Mouse (Mus musculus): Measurements from ENCODE around the gene Zbtb16.

The Zbtb16 gene

DNA sequence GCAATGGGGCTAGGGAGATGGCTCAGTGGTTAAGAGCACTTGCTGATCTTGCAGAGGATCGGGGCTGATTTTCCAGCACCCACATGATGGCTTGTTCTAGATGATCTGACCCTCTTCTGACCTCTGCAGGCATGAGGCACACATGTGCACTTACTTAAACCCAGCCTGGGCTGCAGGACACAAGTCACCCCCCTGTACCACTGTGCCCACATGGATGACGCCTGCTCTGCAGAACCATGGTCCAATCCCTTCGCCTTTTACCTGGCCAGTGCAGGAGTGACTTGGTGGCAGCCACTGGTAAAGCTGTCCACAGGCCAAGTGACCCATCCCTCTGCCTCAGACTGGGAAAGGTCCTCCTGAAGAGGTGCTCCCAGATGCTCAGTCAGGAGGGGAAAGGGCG, 67.1 kb downstream of the Zbtb16 start:
- no peak for DNase-seq (ENCODE audit: low spot score in 2 of 2)

DNA sequence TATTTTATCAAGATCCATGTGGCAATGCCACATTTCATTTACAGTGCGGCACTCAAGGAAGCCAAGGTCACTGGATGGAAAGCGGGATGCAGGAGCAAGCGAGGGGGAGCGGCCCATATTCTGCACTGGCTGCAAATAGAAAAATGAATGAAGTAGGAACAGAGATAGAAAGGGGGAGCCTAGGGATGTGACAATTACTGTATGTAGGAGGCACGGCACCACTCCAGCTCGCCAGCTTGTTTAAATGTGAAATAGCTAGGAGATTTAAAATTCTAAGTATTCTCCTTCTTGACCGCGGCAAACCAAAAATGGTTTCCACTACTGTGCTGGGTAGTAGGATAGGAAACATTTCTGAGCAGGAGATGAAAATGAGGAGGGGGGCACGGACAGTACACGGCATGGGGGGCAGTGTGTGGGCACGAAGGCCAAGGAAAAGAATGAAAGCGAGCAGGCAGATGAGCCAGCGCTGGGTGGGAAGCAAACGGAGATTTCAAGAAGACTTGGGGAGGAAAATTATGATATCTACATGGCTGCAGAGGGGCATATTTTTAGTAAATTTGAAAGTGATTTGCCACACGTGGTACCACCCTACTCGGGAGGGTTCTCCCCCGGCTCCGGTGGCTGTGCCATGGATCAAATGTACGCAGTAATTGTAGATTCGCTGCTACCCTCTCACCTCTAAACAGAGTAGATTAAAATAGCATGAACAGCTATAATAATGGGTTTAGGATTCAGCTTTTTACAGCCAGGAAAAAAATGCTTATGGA, 68.2 kb downstream of the Zbtb16 start:
- DNase-seq (ENCODE audit: low spot score in 2 of 2) = no peak

DNA sequence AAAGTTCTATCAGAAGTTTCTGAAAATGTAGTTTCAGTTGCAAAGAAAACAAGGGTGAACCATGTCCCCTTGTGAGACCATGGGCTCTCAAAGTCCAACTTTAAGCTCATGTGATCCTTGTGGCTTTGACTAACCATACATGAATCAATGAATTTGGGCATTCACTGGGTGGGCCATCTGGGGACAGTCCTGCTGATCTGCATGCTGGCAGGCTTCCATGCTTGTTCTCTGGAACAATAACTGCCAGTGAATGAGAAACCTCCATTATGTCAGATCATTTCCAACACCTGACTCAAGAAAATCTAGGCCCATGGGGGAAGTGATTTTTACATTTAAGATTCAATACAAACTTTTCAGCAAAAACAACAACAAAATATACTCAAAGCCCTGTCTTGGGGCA, 70.1 kb downstream of the Zbtb16 start:
- no peak for DNase-seq (ENCODE audit: low spot score in 2 of 2)

DNA sequence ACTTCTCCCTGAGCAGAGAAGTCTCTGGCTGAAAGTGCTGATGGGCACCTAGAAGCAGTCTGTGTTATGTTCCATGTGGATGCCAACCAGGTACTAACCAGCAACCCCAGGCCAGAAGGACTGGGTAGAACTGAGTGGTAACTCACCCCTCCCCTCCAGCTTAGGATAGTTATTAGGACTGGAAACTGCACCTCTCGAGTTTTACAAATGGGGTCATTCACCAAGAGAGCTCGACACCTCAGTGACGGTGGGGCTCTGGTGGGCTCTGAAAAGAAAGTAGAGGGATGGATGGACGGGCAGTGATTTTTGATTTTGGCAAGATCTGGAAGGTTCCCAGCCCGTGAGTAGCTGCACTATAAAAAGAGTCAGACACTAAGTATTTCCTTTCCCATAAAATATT, 71.7 kb downstream of the Zbtb16 start:
- DNase-seq (ENCODE audit: low spot score in 2 of 2) = no peak

DNA sequence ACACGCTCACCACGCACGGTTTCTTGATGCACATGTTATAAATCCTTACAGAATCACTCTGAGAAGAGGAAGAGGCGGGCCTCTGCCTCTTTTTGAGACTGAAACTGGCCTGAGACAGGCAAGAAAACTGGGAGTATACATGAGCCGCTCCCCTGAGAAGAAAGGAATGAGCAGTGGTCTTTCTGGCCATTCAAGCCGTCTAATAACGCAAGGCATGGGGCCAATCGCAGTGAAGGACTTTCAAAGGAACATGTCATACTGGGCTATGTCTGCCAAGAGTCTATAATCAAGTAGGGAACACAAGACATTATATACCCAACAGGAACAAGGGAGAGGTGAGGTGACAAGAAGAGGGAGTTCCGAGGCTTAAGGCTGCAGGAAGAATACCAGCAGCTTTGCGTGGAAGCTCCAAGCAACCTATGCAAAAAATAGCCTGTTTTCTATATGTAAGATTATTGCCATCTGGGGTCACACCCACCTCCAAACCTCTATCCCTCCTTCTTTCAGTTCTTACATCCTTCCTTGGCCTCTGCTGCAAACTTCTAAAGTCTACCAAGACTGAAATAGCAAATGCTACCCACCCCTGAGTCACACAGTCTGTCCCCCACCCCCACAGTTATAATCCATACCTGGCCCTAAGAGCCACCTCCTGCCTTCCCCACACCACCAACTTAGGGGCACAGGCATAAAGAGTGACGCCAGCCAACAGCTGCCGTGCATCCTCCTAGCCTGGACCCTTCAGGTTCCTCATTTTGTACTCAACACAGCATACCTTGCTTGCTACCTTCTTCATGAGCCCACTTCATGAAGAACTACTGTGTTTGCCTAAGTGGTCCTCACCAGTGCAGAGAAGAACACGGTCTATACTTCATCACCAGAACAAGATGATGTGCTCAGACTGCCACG, 74.0 kb downstream of the Zbtb16 start:
- no peak for DNase-seq (ENCODE audit: low spot score in 2 of 2)

DNA sequence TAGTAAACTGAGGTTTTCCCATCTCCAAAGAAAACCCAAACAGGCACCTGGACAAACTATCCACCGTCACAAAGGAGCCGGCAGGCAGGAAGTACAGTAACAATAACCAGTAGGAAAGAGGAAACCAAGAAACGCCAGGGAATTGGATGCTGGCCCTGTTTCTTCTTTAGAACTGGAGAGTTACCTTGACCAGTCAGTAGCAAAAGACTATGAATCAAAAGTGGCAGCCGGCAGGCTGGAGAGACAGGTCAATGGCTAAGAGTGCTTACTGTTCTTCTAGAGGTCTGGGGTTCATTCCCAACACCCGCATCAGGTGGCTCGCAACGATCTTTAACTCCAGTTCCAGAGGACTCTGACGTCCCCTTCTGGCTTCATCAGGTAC, 74.9 kb downstream of the Zbtb16 start:
- no peak for DNase-seq (ENCODE audit: low spot score in 2 of 2)

DNA sequence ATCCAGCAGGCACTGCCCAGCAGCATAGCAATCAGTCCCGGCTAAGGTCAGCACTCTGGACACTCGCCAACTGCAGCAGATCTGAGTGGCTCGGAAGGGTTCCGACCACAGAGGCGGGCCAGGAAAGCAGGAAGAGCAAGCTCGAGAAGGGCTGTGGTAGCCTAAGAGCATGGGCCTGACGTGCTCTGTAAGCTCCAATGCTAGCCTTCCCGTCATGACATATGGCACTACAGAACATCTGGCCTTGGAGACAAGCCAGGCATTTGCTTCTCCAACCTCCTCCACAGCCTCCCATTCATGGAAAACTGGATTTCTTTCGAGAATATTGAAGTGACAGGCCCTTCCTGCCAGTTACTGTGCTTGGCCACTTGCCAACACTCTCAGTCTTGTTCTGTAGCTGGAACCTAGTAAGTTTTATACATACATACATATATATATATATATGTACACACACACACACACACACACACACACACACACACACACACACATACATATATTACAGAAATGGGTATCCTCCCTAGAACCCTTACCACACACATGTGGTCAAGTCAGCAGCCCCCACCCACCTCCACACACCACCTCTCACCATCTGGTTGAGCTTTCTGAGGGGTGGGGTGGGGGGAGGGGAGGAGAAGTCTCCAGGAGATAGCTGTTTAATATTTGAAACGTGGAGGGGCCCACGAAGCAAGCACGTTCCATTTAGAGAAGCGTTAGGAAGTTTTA, 75.4 kb downstream of the Zbtb16 start:
- peak in 1 of 2 experiments; percentile 29 for DNase-seq (ENCODE audit: low spot score in 2 of 2)

DNA sequence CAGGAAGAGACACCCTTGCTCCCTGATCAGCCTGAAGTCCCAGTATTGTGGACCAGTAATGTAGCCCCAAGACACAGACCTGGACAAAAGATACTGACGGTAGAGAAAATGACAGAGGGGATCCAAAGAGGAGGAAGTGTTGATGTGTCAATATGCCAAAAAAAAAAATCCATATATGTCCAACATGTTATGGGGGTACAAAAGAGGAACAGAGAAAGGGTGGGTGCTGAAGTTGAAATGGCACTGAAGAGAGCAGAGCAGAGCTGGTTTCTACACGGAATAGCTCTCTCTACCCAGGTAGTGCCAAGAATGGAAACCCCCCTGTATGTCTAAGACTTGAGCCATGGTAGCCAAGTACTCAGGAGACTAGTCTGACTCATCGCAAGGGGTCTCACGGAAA, 76.9 kb downstream of the Zbtb16 start:
- no peak for DNase-seq (ENCODE audit: low spot score in 2 of 2)

DNA sequence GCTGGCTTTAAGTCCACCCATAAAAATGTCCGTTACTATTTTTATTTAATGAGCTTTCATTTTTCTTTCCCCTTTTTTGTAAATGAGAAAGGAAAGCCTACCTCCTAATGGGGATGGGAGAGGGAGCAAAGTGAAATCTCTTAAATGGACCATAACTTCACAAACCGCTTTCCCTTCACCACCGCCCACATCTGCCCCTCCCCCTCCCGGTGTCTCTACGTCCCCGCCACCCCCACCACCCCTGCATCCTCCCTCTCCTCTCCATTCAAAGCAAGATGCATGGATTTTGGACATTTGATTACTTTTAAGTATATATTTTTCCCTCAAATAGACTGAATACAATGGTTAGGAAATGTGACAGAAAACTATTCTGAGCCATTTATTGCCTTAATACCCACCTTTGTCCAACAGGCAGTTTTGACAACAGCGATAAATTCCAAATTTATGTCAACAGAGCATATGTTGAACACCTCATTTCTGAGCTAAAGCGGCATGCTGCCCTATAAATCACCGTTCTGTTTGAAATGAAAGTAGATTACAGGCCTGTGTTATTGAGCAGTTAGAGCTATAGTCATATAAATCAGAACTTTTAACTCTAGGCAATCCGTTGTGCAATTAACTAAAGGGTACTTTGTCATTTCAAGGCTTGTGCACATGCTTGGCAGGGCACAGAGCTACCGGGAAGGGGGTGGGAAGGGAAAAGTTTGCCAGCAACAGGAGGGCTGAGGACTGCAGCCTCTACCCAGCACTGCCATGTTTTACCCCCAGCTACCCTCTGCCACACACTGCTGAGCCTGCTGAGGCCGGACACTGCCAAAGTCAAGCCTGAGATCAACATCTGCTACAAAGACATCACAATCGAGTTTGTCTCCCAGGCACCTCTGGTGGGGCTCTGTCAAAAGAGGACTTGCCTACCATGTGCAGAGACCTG, 78.1 kb downstream of the Zbtb16 start:
- no peak for DNase-seq (ENCODE audit: low spot score in 2 of 2)

DNA sequence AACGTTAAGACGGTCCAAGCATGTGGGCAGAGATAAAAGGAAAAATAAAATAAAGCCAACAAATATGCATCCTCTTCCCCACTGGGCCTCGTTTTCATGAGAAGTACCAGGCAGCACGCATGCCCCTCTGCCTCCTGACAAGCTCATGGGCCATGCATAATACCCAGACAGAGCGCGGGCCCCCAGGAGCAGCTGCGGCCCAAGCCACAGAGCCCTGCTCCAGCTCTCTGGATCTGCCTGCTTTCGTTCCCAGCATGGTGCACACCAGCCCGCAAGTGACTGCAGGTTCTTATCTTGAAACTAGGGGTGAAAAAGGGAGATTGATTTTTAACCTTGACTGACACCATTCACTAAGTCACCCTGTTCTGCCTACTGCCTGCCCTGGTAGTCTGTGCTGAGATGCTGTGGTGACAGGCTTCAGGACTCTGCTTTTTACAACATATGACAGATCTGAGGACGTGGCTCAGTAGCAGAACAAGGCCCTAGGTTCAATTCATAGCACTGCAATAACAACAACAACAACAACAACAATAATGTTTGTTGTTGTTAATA, 79.7 kb downstream of the Zbtb16 start:
- no peak for DNase-seq (ENCODE audit: low spot score in 2 of 2)

DNA sequence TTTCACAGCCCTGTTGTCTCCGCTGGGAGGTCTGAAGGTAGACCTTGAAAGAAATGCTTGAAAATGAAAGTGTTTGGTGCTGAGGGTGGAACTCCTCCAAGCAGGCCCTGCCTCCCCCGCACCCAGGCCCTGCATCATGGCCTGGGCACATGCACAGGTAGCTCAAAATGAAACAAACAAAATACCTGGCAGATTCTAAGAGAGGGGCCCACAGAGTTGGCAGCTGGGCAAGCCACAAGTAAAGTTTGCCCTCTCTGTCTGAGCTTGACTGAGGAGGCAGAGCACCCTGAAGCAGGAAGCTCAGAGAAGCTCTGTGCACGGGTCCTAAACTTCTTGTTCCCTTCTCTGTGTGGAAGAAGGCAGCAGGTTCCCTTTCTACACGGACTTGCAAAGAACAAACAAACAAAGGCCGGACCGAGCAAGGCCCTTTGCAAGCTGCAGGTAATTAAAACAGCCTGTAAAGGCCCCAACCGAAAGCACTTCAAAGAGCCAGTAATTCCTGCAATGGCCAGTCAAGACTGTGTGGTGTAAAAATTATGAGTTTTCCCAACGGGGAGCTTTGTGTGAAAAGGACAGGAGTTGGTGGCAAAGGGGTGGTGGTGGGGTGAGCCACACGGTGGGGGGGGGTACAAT, 80.5 kb downstream of the Zbtb16 start:
- no peak for DNase-seq (ENCODE audit: low spot score in 2 of 2)

DNA sequence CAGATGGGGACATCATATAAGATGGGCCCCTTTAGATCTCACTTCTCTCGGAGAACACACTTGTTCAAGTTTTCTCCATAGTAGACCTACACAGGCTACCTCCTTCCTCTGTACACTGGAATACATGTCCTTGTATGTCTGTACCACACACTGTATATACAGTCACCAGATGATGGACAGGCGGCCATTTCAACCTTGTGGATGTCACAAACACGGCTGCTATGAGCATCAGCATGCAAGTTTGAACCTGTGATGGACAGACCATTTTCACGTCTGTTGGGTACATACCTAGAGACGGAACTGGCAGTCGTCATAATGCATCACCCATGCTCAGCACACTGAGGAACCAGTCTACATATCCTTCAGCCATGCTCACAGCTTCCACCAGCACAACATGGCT, 81.6 kb downstream of the Zbtb16 start:
- DNase-seq (ENCODE audit: low spot score in 2 of 2) = no peak

DNA sequence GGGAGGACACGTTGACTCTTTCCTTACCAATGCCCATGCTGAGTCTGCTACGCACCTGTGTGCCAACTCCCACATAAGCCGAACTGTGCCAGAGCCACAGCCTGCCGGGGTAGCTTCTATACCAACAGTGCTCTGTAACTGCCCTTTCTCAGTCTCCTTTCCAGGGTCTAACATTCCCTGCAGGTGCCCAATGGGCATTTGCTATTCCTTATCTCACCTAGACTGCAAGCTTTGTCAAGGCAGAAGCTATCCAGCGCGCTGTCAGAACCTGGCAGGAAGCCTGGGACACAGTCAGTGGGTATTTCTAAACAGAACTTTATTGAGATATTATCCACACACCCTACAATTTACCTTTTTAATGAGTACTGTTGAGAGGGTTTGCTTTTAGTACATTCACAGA, 82.1 kb downstream of the Zbtb16 start:
- no peak for DNase-seq (ENCODE audit: low spot score in 2 of 2)

DNA sequence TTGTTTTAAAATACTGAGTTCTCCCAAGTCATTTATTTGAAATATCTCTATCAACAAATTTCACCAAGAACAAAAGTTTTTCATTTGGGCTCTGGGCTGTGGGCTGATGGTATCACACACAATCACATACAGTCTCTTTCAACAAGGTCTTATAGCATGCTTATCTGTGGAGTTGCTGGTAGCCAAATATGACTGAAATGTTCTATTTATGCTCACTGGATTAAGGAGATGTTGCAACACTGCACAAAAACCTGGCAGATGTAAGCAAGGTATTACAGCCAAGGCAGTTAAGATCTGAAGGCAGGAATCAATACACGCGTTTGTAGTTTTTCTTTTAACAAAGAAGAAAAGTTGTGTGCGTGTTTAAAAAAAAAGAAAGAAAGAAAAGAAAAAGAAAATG, 84.1 kb downstream of the Zbtb16 start:
- no peak for DNase-seq (ENCODE audit: low spot score in 2 of 2)

DNA sequence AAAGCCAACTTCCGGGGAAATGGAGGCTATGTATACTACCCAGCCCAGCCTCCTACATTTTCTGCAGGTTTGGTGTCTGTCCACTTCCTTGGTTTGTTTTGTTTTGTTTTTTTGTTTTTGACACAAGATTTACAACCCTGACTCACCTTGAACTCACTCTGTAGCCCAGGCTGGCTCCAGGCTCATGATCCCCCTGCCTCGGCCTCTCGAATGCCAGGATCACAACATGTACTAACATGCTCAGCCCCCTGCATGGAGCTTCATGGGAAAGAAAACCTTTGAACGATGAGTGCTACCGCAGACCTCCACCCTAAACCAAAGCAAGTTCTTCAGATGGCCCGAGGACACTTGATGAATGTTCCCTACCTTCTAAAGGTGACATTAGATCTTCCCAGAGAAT, 86.4 kb downstream of the Zbtb16 start:
- DNase-seq (ENCODE audit: low spot score in 2 of 2) = no peak

DNA sequence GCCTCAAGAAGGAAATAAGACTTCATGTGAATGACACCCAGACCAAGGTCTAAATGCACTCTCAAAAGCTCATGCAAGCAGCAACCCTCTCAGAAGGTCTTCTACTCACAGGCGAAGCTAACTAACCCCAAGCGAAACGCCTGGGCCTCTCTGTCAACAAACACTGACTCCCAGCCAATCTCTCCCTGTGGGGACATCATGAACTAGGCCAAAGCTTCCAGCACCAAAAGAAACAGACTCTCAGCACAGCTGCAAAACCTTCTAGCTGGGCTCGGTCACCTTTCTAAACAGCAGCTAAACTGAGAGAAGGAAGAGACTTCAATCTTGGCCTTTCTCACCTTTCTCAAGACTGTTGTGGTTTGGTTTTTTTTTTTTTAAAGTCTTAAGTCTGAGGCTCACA, 86.9 kb downstream of the Zbtb16 start:
- no peak for DNase-seq (ENCODE audit: low spot score in 2 of 2)

DNA sequence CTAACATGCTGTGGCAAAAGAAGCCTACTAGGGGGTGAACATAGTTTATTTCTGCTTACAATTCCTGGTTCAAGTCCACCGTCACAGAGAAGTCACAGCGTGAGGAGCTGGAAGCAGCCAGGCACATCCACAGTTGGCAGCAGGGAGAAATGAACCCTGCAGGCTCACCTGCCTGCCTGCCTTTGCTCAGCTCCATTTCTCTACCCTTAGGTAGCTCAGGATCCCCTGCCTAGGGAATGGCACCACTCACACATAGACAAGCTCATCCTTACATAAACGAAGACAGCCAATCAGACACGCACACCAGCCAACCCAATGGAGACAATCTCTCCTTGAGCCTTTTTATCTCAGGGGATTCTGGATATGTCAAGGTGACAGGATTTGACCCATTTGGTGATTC, 87.3 kb downstream of the Zbtb16 start:
- DNase-seq (ENCODE audit: low spot score in 2 of 2) = no peak

DNA sequence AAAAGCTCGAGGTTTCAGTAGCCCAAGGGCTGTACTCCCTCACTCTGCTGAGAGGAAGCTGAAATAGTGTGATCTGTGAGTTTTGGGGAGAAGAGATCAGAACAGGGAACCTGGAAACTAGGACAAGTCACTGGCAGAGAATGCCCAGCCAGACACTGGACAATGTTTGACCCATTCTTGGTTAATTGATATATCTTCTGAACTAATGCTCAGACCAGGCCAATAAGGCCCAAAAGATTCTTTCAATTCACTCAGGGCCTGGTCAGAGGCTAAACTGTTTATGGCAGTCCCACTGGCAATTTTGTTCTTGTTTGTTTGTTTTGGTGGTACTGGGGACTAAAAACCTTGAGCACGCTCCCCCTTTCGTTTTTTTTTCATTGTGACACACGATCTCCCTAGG, 87.8 kb downstream of the Zbtb16 start:
- no peak for DNase-seq (ENCODE audit: low spot score in 2 of 2)

DNA sequence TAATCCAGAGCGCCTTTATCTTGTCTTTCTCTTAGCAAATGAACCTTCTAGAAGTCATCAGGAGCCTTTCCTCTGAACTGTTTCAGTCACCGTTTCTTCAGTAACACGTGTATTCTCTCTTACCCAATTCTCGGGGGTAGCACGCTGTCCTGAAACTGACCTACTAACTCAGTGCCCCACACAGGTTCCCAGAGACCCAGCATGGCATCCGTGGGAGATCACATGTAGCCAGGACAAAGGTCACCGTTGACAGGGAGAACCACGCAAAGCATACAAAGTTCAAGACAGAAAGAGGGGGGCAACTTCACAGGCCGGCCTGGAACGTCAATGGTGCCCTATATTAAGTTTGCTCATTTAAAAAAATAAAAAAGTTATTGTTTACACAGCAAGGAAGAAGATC, 89.5 kb downstream of the Zbtb16 start:
- no peak for DNase-seq (ENCODE audit: low spot score in 2 of 2)

DNA sequence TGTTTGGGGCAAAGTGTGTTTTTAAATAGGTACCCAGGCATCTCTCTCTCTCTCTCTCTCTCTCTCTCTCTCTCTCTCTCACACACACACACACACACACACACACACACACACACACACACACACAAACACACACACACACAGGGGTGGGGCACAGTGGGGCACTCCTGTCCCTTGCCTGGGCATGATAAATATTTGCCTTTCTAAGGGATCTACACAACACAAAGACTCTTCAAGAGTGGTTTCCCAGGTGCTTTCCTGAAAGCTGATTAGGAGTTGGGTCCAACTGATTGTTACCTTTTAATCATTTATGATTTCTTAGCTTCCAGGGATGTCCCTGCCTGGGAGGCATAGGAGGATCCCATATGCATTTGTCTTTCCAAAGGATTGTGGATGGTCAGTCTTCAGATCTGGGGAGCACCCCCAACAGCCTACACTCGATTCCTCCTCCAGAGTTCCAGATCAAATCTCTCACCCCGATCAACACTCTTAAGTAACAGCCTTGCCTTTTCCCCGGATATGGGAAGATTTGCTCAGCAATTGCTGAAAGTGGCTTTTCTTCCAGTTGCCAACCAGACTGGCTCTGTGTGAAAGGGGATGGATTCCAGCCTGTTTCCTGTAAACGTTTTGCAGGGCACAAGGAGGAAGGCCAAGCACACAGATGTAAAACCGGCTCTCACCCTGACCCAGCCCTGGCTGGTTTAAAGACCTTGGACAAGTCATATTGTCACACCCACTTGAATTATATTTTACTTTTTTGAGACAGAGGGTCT, 90.5 kb downstream of the Zbtb16 start:
- DNase-seq (ENCODE audit: low spot score in 2 of 2) = no peak

Measured in spleen, postnatal 10 days (tissue).